Mouse (Mus musculus): ENCODE measurements around the gene Folr2. TPM values are rescaled to one million over a fixed set of nuclear protein-coding genes. Genes with fewer than 3 reads are reported as not detected.
A peak's percentile ranks its signal among the peaks of the same experiment; 100 is the strongest.

Folr2 gene
- polyA plus RNA-seq, 1 experiment from 2014 or later, result 3.8 TPM

GRCm38 (mm10) chr7:101820295-101821030 lies 36.5 kb downstream of the Folr2 start:
- no peak for ATAC-seq (ENCODE audit: insufficient number of reproducible peaks, low FRiP score, low TSS enrichment, low read depth)
- peaks cover 43% of the 10 kb centered on the region for H3K4me1 ChIP-seq
- H3K4me2 ChIP-seq, result peak overlapping the region; percentile 95
- H3K9me3 ChIP-seq, result no peaks in the 10 kb centered on the region
- no peak overlapping the region for H3K9ac ChIP-seq
- peaks cover 76% of the 10 kb centered on the region for H3K27me3 ChIP-seq
- peak overlapping the region; percentile 46 for H3K4me3 ChIP-seq
- no peak overlapping the region for H3K27ac ChIP-seq
- H3K36me3 ChIP-seq, result peaks cover 24% of the 10 kb centered on the region
- 3% methylated on average over 35 of the region's 35 CpGs for WGBS

- no peak within 1 kb of the TSS for H3K9ac ChIP-seq
- peaks cover 34% of the 10 kb centered on the region for H3K4me1 ChIP-seq
- H3K4me2 ChIP-seq, result peak within 1 kb of the TSS; percentile 50
- no peaks in the 10 kb centered on the region for H3K36me3 ChIP-seq
- no peaks in the 10 kb centered on the region for H3K9me3 ChIP-seq
- H3K27ac ChIP-seq, result no peak within 1 kb of the TSS
- H3K27me3 ChIP-seq, result peaks cover 78% of the 10 kb centered on the region
- under 1% methylated on average over 44 of the region's 45 CpGs for WGBS
- H3K4me3 ChIP-seq, result peak within 1 kb of the TSS; percentile 34
- no peak; the same call in 1 of the 2 replicates for ATAC-seq (ENCODE audit: insufficient number of reproducible peaks, low FRiP score, low TSS enrichment, low read depth)
Observed at GRCm38 (mm10) chr7:101817861-101818401, 39.1 kb downstream of the Folr2 start, which contains the start of gene Phox2a. TSS of gene Phox2a (plus strand) at chr7:101818313.

Small RNAs within 50 kb of the gene (microRNA-seq; reads per million reads assigned to microRNA genes)
- not detected for gene Gm22655

Other genes starting within 250 kb of the Folr2 start
- 54.8 and 58.9 TPM in 2 replicates for gene Clpb, start 193.6 kb downstream of the Folr2 start, polyA plus RNA-seq (2015; fragmentation: Nextera tagmentation; extraction: Ambion mirVana)
- 0.14 and 0.23 TPM in 2 replicates for gene Phox2a, start 38.9 kb downstream of the Folr2 start, polyA plus RNA-seq (2015; fragmentation: Nextera tagmentation; extraction: Ambion mirVana)
- 49.4 and 56.6 TPM in 2 replicates for gene Inppl1, start 19.0 kb downstream of the Folr2 start, polyA plus RNA-seq (2015; fragmentation: Nextera tagmentation; extraction: Ambion mirVana)
- 54.5 and 56.5 TPM in 2 replicates for gene Anapc15, start 6.5 kb upstream of the Folr2 start, polyA plus RNA-seq (2015; fragmentation: Nextera tagmentation; extraction: Ambion mirVana)
- 0.61 and 0.65 TPM in 2 replicates for gene Folr1, start 13.6 kb upstream of the Folr2 start, polyA plus RNA-seq (2015; fragmentation: Nextera tagmentation; extraction: Ambion mirVana)
- gene Lamtor1, start 48.7 kb upstream of the Folr2 start, polyA plus RNA-seq (2015; fragmentation: Nextera tagmentation; extraction: Ambion mirVana), result 166 and 174 TPM in 2 replicates
- gene Tomt, start 49.2 kb upstream of the Folr2 start, polyA plus RNA-seq (2015; fragmentation: Nextera tagmentation; extraction: Ambion mirVana), result 0.23 and 0.25 TPM in 2 replicates
- 8.8 and 11.5 TPM in 2 replicates for gene Lrrc51, start 76.7 kb upstream of the Folr2 start, polyA plus RNA-seq (2015; fragmentation: Nextera tagmentation; extraction: Ambion mirVana)
- gene Numa1, start 76.9 kb upstream of the Folr2 start, polyA plus RNA-seq (2015; fragmentation: Nextera tagmentation; extraction: Ambion mirVana), result 66.2 and 72.9 TPM in 2 replicates
- gene Il18bp, start 161.5 kb upstream of the Folr2 start, polyA plus RNA-seq (2015; fragmentation: Nextera tagmentation; extraction: Ambion mirVana), result 1.9 and 2.4 TPM in 2 replicates
- gene Rnf121, start 208.3 kb upstream of the Folr2 start, polyA plus RNA-seq (2015; fragmentation: Nextera tagmentation; extraction: Ambion mirVana), result 30.8 and 32.8 TPM in 2 replicates
- gene Xndc1, start 208.3 kb upstream of the Folr2 start, polyA plus RNA-seq (2015; fragmentation: Nextera tagmentation; extraction: Ambion mirVana), result 30.6 and 32.3 TPM in 2 replicates
- gene Xntrpc, start 208.5 kb upstream of the Folr2 start, polyA plus RNA-seq (2015; fragmentation: Nextera tagmentation; extraction: Ambion mirVana), result 1.5 and 1.6 TPM in 2 replicates
- not detected in 2 replicates for gene Trpc2, start 225.9 kb upstream of the Folr2 start, polyA plus RNA-seq (2015; fragmentation: Nextera tagmentation; extraction: Ambion mirVana)
- gene Art1, start 244.5 kb upstream of the Folr2 start, polyA plus RNA-seq (2015; fragmentation: Nextera tagmentation; extraction: Ambion mirVana), result 14.9 and 38.9 TPM in 2 replicates

All from limb, embryonic 15.5 days (tissue).